Comparison of ENCODE assay signal across 14 mouse cellular contexts in genomic region chr16:77328049-77328448, GRCm38 (mm10).
DNase-seq lines count a peak whose midpoint lies in the region; ATAC-seq and TF ChIP-seq lines count a peak whose summit lies in the region.
"Had no signal": no experiment of that assay in that cellular context is flagged by ENCODE, and none has a peak within 500 bp of the region (broad histone marks: within the 10 kb centered on the region; RNA-seq: fewer than 3 reads in every experiment).

No protein-coding gene starts in this region.

- H3K4me2 ChIP-seq in hindbrain, embryonic 16.5 days (ENCODE audit: low read length) = no peak overlapping the region
- peak overlapping the region; percentile 54 for H3K4me2 ChIP-seq in forebrain, embryonic 14.5 days (ENCODE audit: low read length)
- peak overlapping the region; percentile 64; the same call in 1 of the 2 replicates for H3K4me2 ChIP-seq in hindbrain, postnatal 0 days (ENCODE audit: low read depth, low read length)

- DNase-seq in hindbrain, embryonic 10.5 days (ENCODE audit: low spot score) = no peak
- peak; percentile 44 for DNase-seq in embryo, embryonic 10 days (ENCODE audit: low spot score)
- peak; percentile 25 for DNase-seq in forebrain, embryonic 14.5 days (ENCODE audit: low spot score)
- no peak for DNase-seq in hindbrain, postnatal 0 days (ENCODE audit: low spot score)
- DNase-seq in cerebellum, postnatal 25 days = no peak
- DNase-seq in testis, postnatal 14 days (ENCODE audit: low spot score) = no peak
- DNase-seq: adrenal gland, postnatal 14 days; cerebellum, adult 9-11 months; gastrocnemius, postnatal 36 days; liver, postnatal 0 days had no signal

- H3K9ac ChIP-seq in hindbrain, embryonic 16.5 days (ENCODE audit: low read depth, low read length) = no peak overlapping the region
- no peak overlapping the region for H3K9ac ChIP-seq in forebrain, embryonic 14.5 days (ENCODE audit: low read length)
- H3K9ac ChIP-seq in hindbrain, postnatal 0 days (replicated peaks; ENCODE audit: low read length) = no peak overlapping the region
- H3K9ac ChIP-seq: limb, embryonic 15.5 days; liver, postnatal 0 days; neural tube, embryonic 13.5 days had no signal

- no peak for TF ChIP-seq CTCF in hindbrain, postnatal 0 days (IDR thresholded peaks at IDR 0.05; ENCODE audit: low read depth)

- ATAC-seq in hindbrain, embryonic 16.5 days = no peak
- no peak for ATAC-seq in forebrain, embryonic 14.5 days
- no peak for ATAC-seq in hindbrain, postnatal 0 days
- ATAC-seq: liver, postnatal 0 days had no signal

- peak overlapping the region; percentile 70 for H3K4me3 ChIP-seq in hindbrain, embryonic 10.5 days
- H3K4me3 ChIP-seq in hindbrain, embryonic 16.5 days (ENCODE audit: low read length) = no peak overlapping the region
- 0 out of 2 replicates have a peak overlapping the region, but pooled peaks have one; percentile 41 for H3K4me3 ChIP-seq in forebrain, embryonic 14.5 days (ENCODE audit: low read depth, low read length)
- H3K4me3 ChIP-seq in hindbrain, postnatal 0 days (ENCODE audit: low read length) = no peak overlapping the region

- H3K27ac ChIP-seq in hindbrain, embryonic 10.5 days = no peak overlapping the region
- no peak overlapping the region for H3K27ac ChIP-seq in hindbrain, embryonic 16.5 days (ENCODE audit: low read depth, low read length)
- no peak overlapping the region for H3K27ac ChIP-seq in forebrain, embryonic 14.5 days (ENCODE audit: low read depth, low read length)
- H3K27ac ChIP-seq in hindbrain, postnatal 0 days = no peak overlapping the region

- peaks cover 12% of the 10 kb centered on the region for H3K36me3 ChIP-seq in hindbrain, embryonic 10.5 days
- H3K36me3 ChIP-seq in hindbrain, embryonic 16.5 days (ENCODE audit: control insufficient read depth, insufficient read depth, low read length) = no peaks in the 10 kb centered on the region
- H3K36me3 ChIP-seq in forebrain, embryonic 14.5 days (ENCODE audit: control insufficient read depth, insufficient read depth, low read length) = no peaks in the 10 kb centered on the region
- H3K36me3 ChIP-seq in hindbrain, postnatal 0 days (ENCODE audit: insufficient read depth, low read length) = no peaks in the 10 kb centered on the region
- H3K36me3 ChIP-seq: embryonic facial prominence, embryonic 15.5 days; limb, embryonic 15.5 days; neural tube, embryonic 13.5 days had no signal

- peaks cover 33% of the 10 kb centered on the region for H3K4me1 ChIP-seq in hindbrain, embryonic 10.5 days (replicated peaks)
- peaks cover 3% of the 10 kb centered on the region for H3K4me1 ChIP-seq in hindbrain, embryonic 16.5 days (ENCODE audit: control insufficient read depth, insufficient read depth, low read depth, low read length)
- H3K4me1 ChIP-seq in forebrain, embryonic 14.5 days (ENCODE audit: control insufficient read depth, insufficient read depth, low read length) = peaks cover 20% of the 10 kb centered on the region; the same call in 1 of the 2 replicates
- H3K4me1 ChIP-seq in hindbrain, postnatal 0 days (ENCODE audit: insufficient read depth, low read length) = peaks cover 6% of the 10 kb centered on the region; the same call in 1 of the 2 replicates

- H3K27me3 ChIP-seq in hindbrain, embryonic 10.5 days (ENCODE audit: insufficient read depth, poor library complexity, severe bottlenecking) = no peaks in the 10 kb centered on the region
- no peaks in the 10 kb centered on the region for H3K27me3 ChIP-seq in hindbrain, embryonic 16.5 days (replicated peaks; ENCODE audit: control insufficient read depth, insufficient read depth, low read length)
- no peaks in the 10 kb centered on the region for H3K27me3 ChIP-seq in forebrain, embryonic 14.5 days (replicated peaks; ENCODE audit: control insufficient read depth, insufficient read depth, low read length)
- H3K27me3 ChIP-seq in hindbrain, postnatal 0 days (ENCODE audit: insufficient read depth, low read length) = no peaks in the 10 kb centered on the region
- H3K27me3 ChIP-seq: embryonic facial prominence, embryonic 15.5 days; limb, embryonic 15.5 days; neural tube, embryonic 13.5 days had no signal

- WGBS in hindbrain, embryonic 10.5 days = 60% methylated on average over 5 of the region's 5 CpGs
- WGBS in hindbrain, embryonic 16.5 days = 50% methylated on average over 5 of the region's 5 CpGs
- 52% methylated on average over 5 of the region's 5 CpGs for whole genome bisulfite sequencing in forebrain, embryonic 14.5 days
- 48% methylated on average over 5 of the region's 5 CpGs for WGBS in hindbrain, postnatal 0 days

- no peaks in the 10 kb centered on the region for H3K9me3 ChIP-seq in hindbrain, embryonic 10.5 days
- H3K9me3 ChIP-seq in hindbrain, embryonic 16.5 days (ENCODE audit: control insufficient read depth, low read length) = no peaks in the 10 kb centered on the region
- no peaks in the 10 kb centered on the region for H3K9me3 ChIP-seq in forebrain, embryonic 14.5 days (replicated peaks; ENCODE audit: control insufficient read depth, low read length)
- H3K9me3 ChIP-seq in hindbrain, postnatal 0 days (ENCODE audit: low read length) = no peaks in the 10 kb centered on the region
- H3K9me3 ChIP-seq: embryonic facial prominence, embryonic 15.5 days; limb, embryonic 15.5 days; neural tube, embryonic 13.5 days had no signal

Comparison
In these comparisons a context has a peak if more than half of its experiments do, and no peak if none do; other contexts are left out.
1. H3K4me3 ChIP-seq: peak in hindbrain, embryonic 10.5 days (single experiment) and forebrain, embryonic 14.5 days (single experiment); none in hindbrain, embryonic 16.5 days (single experiment) and hindbrain, postnatal 0 days (single experiment).
2. DNase-seq: peak in embryo, embryonic 10 days (single experiment) and forebrain, embryonic 14.5 days (single experiment); none in hindbrain, embryonic 10.5 days (single experiment), hindbrain, postnatal 0 days (single experiment), cerebellum, postnatal 25 days (0 of 2) and testis, postnatal 14 days (single experiment).